Mouse (Mus musculus) layer of hippocampus, adult 9-11 months (tissue): ENCODE measurements around the gene Ptpa.

Experiments used
- DNase-seq: peaks from one replicate; pipeline ENCODE4 v3.0.0; 2022

Ptpa gene

GRCm38 (mm10) chr2:30415936-30416648, at the start of gene Ptpa:
Ptpa (plus strand) TSS chr2:30416039.
- peak; percentile 93 for DNase-seq

GRCm38 (mm10) chr2:30366203-30366602, 49.6 kb upstream of the Ptpa start:
- no peak for DNase-seq

- no peak for DNase-seq
These were observed 44.3 kb upstream of the Ptpa start for GRCm38 (mm10) chr2:30371544-30371943.

- no peak for DNase-seq
These were observed 43.1 kb upstream of the Ptpa start for GRCm38 (mm10) chr2:30372726-30373125.

DNA sequence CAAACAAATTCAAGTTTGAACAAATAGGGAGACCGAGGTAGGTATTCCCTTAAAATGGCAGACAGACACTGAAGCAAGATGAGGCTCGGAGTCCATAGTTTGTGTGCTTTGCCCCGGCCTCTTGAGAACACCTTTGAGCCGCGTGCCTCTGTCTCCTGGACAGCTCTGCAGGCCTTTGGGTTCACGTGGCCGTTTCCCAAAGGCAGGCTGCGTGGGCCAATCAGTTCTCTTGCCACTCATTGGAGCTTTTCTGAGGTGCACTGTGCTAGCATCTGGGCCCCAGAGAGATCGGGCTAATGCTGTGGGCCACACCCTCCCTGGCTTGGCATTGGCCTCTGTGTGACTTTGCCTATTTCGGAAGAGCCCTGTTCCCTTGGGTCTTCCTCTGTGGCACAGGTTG, 39.9 kb upstream of the Ptpa start:
- no peak for DNase-seq

- DNase-seq = no peak
These were observed 38.1 kb upstream of the Ptpa start for GRCm38 (mm10) chr2:30377721-30378120.

- no peak for DNase-seq
These were observed 36.5 kb upstream of the Ptpa start for GRCm38 (mm10) chr2:30379307-30379706.

GRCm38 (mm10) chr2:30380564-30381376, 35.1 kb upstream of the Ptpa start:
- DNase-seq = no peak

DNA sequence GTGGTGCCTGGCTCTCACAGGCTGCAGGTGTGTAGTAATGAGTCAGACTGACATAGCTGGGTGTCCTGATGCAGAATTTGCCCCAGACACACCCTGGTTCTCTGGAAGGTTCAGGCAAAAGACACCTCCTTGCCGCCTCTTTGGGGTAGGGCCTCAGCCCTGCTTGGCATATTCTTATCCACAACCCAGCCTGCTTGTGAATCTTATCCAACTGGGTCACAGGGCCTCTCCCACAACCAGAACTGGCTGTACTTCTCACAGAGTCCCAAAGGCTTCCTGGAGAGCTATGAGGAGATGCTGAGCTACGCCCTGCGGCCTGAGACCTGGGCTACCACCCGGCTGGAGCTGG, 34.5 kb upstream of the Ptpa start:
- DNase-seq = no peak

DNA sequence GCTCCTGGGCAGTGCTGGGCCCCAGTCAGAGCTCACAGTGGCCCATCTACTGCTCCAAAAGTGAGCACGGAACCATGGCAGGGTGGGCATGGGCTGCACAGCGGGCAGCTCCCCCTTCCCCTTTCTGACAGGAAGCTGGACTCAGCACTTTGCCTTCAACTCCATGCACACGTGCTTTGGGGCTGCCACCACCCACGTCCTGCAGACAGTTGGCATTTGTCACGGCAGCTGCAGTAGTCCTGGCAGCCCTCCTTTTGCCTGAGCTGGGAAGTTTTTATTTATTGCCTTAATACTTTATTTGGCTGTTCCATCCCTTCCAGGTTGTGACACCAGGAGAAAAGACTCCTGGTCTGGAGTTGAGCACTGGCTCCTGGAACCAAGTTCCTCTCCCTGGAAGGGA, 31.0 kb upstream of the Ptpa start:
- peak; percentile 71 for DNase-seq

DNA sequence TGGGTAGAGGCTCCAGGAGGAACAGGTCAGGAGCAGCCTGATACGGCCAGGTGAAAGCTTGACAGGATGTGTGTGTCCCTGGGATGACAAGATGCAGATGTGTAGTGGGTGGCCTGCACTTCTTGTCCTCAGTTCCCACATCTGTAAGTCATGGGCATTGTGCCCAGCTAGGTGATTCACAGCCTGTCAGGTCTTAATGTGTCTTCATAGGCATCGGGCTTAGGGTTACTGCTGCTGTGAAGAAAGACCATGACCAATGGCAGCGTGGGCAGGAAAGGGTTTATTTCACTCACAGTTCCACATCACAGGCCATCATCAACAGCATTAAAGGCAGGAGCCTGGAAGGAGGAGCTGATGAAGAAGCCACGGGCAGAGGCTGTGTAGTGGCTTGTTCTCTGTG, 30.2 kb upstream of the Ptpa start:
- no peak for DNase-seq

- DNase-seq = no peak
These were observed 28.9 kb upstream of the Ptpa start for GRCm38 (mm10) chr2:30386913-30387312.

- no peak for DNase-seq
These were observed 26.8 kb upstream of the Ptpa start for GRCm38 (mm10) chr2:30389000-30389399.

DNA sequence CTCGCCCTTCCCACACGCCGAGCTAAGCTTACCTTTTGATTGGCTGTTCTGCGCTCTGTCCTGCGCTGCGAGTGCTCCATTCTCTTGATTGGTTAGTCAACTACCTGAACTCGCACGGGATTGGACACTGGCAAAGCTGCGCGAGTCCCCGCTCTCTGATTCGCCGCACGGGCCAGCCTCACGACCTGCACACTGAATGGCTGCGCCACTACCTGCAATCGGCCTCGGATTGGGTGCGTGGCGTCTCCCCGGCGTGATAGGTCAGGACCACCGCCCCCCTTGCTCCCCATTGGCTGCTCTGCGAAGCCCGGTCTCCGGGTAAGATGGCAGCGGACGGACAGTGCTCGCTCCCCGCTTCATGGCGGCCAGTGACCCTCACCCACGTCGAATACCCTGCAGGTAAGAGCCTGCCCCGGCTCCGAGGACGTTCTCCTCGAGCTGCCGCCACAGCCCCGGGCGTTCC, 23.7 kb upstream of the Ptpa start, which contains the start of gene Dolpp1:
Gene Dolpp1, plus strand, starts transcription at position 141 of the 463 bp plus-strand sequence.
- DNase-seq = peak; percentile 100

DNA sequence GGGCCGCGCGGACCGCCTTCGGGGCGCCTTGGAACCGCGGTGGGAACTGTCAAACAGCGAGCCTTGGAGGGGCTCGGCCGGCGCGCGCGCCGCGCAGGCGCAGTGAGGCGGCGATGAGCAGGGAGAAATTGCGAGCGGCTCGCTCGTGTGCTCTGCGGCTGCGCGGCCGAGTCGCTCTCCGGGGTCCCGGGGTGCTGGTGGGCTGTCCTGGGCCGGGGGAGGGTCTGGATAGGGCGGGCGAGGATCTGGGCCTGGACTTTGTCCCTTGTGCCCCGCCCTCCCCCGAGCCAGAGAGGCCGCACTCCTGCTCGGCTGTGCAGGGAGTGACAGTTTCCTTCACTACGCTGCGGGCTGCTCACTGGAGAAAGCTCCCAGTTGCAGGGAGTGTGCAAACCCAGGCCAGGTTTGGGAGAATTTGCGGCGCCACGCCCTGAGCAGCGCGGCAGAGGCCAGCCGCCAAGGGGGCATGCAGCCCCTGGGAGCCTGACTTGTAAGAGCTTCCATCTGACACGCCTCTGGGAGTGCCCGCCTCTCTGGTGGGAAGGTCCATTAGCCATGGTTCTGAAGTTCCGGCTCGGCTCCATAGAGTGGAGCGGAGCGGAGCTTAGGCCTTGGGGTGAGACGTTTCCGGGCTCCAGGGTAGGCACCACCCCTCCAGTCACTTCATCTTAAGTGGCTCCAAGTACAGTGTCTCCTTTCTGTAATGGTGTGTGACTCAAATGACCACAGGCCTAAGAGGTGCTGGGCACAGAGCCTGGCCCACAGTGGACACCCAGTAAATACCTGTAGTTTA, 23.1 kb upstream of the Ptpa start:
- DNase-seq = peak; percentile 77

DNA sequence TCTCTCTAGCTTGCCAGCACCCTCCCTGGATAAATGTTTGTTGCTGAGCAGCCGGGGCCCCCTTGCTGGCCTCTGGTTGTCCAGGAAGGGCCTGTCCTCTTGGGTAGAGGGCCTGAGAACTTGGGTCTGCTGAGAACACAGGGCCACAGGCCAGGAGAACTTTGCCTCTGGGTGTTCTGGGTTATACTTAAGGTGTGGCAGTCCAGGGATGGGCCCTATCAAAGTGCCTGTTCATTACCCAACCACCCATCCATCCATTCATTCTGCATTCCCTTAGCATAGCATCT, 22.5 kb upstream of the Ptpa start:
- DNase-seq = no peak

GRCm38 (mm10) chr2:30395757-30396156, 20.1 kb upstream of the Ptpa start:
- no peak for DNase-seq

DNA sequence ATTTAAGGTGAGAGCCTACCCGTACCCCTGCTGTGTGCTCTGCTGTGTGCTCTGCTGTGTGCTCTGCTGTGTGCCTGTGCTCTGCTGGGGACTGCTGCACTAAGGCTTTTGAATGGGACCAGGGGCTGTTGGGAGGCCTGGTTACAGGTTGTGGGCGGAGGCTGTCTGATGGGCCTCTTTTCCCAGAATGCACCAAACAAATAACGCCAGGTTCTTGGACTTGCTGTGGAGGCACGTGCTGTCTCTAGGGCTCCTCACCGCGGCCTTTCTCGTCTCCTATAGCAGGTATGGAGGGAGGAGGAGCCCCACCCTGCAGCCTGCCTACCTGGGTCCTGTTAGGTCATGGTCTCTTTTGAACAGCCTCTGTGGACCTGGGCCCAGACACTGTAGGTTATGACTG, 19.6 kb upstream of the Ptpa start:
- DNase-seq = no peak

GRCm38 (mm10) chr2:30397986-30398512, 17.8 kb upstream of the Ptpa start:
- no peak for DNase-seq

DNA sequence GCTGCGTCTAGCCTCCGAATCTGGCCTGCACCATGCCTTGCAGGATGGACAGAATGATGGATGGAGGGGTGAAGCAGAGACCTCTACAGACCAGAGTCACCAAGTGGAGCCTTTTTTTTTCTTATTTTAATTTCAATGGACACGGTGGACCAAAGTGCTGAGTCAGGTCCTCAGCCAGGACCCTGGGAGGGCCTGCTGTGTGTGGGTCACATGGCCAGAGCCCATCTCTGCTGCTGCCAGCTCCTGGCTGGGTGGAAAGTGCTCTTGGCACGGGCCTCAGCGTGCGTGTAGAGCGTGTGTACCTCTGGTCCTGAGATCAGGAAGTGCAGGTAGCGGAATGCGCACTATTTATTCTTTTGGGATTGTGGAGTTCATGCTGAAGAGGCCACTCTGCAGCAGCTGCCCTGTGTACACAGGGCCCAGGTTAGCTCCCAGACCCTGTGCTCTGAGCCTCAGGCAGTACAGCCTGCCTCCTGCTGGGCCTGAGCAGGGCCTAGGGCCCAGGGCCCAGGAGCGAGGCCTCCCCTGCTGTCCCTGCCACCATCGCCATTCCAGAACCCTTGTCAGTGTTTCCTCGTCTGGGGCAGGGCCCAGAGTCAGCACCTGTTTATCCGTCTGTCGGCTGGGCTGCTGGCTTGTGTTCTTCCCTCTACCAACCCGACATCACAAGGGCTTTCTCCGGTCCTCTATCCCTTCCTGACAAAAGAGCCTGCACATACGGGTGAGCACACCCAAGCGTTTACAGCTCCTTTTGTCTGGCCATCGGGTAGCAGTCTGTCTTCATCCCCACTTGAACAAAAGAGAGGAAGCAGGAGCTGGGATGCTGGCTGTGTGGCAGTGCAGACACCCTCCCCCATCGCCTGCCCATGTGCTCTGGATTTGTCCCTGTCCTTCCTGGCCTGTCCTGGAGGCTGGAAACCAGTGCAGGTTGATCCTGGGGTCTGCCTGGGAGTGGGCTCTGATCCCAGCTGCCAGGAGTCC, 16.4 kb upstream of the Ptpa start:
- no peak for DNase-seq

- no peak for DNase-seq
These were observed 14.3 kb upstream of the Ptpa start for GRCm38 (mm10) chr2:30401581-30401980.

DNA sequence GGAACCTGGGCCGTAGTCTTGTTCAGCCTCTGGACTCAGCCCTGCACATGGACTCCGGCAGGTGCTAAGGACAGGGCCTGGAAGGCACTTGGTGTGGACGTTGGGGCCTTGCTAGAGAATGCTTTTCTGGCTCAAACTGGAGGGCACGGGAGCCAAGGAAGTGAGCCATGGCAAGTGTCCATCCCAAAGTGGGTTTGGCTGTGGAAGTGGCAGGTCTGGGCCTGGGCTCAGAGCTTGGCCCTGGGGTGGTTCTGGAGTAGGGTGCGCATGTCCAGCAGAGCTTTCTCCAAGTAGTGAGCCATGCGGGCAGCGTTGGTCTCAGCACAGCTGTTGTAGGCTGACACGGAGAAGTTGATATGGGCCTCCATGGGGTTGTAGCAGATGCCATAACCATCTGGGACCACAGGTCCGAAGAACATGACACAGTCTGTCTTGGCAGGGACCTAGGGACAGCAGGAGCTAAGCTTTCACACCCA, 13.4 kb upstream of the Ptpa start:
- DNase-seq = no peak
